Mouse (Mus musculus): Measurements from ENCODE around the gene Ftl1. TPM values are rescaled to one million over a fixed set of nuclear protein-coding genes. Genes with fewer than 3 reads are reported as not detected.

Gene Ftl1
- total RNA-seq, 2 experiments from 2014 or later, result 246 to 262 TPM

- intact Hi-C loops (cut with DNase I), result no loop called here
- no peak for DNase-seq
These were observed 44.0 kb downstream of the Ftl1 start for GRCm38 (mm10) chr7:45415636-45416035.

GRCm38 (mm10) chr7:45414740-45415224 lies 44.9 kb downstream of the Ftl1 start:
- no peak for DNase-seq
- intact Hi-C loops (cut with DNase I), result no loop called here

- no peak for DNase-seq
- intact Hi-C loops (cut with DNase I), result no loop called here
These were observed 45.6 kb downstream of the Ftl1 start for GRCm38 (mm10) chr7:45413864-45414739.

- intact Hi-C loops (cut with DNase I), result no loop called here
- peak; percentile 10 to 17 for DNase-seq
These were observed 46.4 kb downstream of the Ftl1 start, which contains the start of gene Ntf5 for GRCm38 (mm10) chr7:45413113-45413863. Ntf5 (plus strand) TSS chr7:45413695.

GRCm38 (mm10) chr7:45412421-45412820 lies 47.3 kb downstream of the Ftl1 start:
- intact Hi-C loops (cut with DNase I), result no loop called here
- no peak for DNase-seq

- intact Hi-C loops (cut with DNase I), result no loop called here
These were observed 50.1 kb downstream of the Ftl1 start for GRCm38 (mm10) chr7:45409497-45410163.

GRCm38 (mm10) chr7:45408949-45409348 lies 50.7 kb downstream of the Ftl1 start:
- intact Hi-C loops (cut with DNase I), result no loop called here
- DNase-seq, result no peak

More at GRCm38 (mm10) chr7:45409497-45410163, 50.1 kb downstream of the Ftl1 start:
- DNase-seq, result no peak

GRCm38 (mm10) chr7:45408351-45408750 lies 51.3 kb downstream of the Ftl1 start:
- no peak for DNase-seq
- intact Hi-C loops (cut with DNase I), result no loop called here

Small RNAs within 50 kb of the gene (microRNA-seq; reads per million reads assigned to microRNA genes)
- gene Gm22133 (ENCODE audit: borderline number of aligned reads in 2 of 2), result 0 to 0.67 reads per million in 2 experiments

Other genes with a start within 250 kb of the Ftl1 start
- gene Dkkl1, start 247.7 kb downstream of the Ftl1 start, total RNA-seq (2021), result not detected
- gene Tead2, start 244.1 kb downstream of the Ftl1 start, total RNA-seq (2021), result 10 to 100 TPM; 10.3 to 11.4 TPM
- 1 to 10 TPM; 2.8 to 4.4 TPM for gene Cd37, start 220.8 kb downstream of the Ftl1 start, total RNA-seq (2021)
- gene Slc6a16, start 218.8 kb downstream of the Ftl1 start, total RNA-seq (2021), result not detected
- gene Slc6a21, start 182.4 kb downstream of the Ftl1 start, total RNA-seq (2021), result not detected
- gene Trpm4, start 126.1 kb downstream of the Ftl1 start, total RNA-seq (2021), result 10 to 100 TPM; 24.6 to 27.4 TPM
- 100 to 1,000 TPM; 842 to 873 TPM for gene Hrc, start 124.6 kb downstream of the Ftl1 start, total RNA-seq (2021)
- not detected for gene Ppfia3, start 92.9 kb downstream of the Ftl1 start, total RNA-seq (2021)
- 1 to 10 TPM; 1.3 to 1.7 TPM for gene Lin7b, start 89.3 kb downstream of the Ftl1 start, total RNA-seq (2021)
- gene Snrnp70, start 64.1 kb downstream of the Ftl1 start, total RNA-seq (2021), result 10 to 100 TPM; 92.8 to 95.9 TPM
- 1 to 10 TPM; 4.5 to 5.8 TPM for gene Kcna7, start 54.2 kb downstream of the Ftl1 start, total RNA-seq (2021)
- under 1 TPM in 1 of 2 experiments, not detected in 1; 0.30 TPM for gene Ntf5, start 46.2 kb downstream of the Ftl1 start, total RNA-seq (2021)
- not detected for gene Lhb, start 39.1 kb downstream of the Ftl1 start, total RNA-seq (2021)
- gene Gys1, start 25.0 kb downstream of the Ftl1 start, total RNA-seq (2021), result 100 to 1,000 TPM in 1 of 2 experiments, 10 to 100 TPM in 1; 96.0 to 102 TPM
- 10 to 100 TPM; 22.5 to 23.7 TPM for gene Ruvbl2, start 21.8 kb downstream of the Ftl1 start, total RNA-seq (2021)
- gene Bax, start 7.0 kb upstream of the Ftl1 start, total RNA-seq (2021), result 10 to 100 TPM; 26.9 to 28.5 TPM
- gene Tulp2, start 22.0 kb upstream of the Ftl1 start, total RNA-seq (2021), result under 1 TPM in 1 of 2 experiments, not detected in 1; 0.16 TPM
- gene Gm45808, start 26.9 kb upstream of the Ftl1 start, total RNA-seq (2021), result 1 to 10 TPM; 5.4 to 5.8 TPM
- 1 to 10 TPM; 7.6 to 7.7 TPM for gene Dhdh, start 28.9 kb upstream of the Ftl1 start, total RNA-seq (2021)
- 100 to 1,000 TPM; 140 to 148 TPM for gene Nucb1, start 50.5 kb upstream of the Ftl1 start, total RNA-seq (2021)
- gene Ppp1r15a, start 66.4 kb upstream of the Ftl1 start, total RNA-seq (2021), result 10 to 100 TPM; 32.0 to 32.9 TPM
- 1 to 10 TPM; 2.7 to 3.2 TPM for gene Plekha4, start 66.4 kb upstream of the Ftl1 start, total RNA-seq (2021)
- under 1 TPM; 0.41 to 0.67 TPM for gene Hsd17b14, start 95.0 kb upstream of the Ftl1 start, total RNA-seq (2021)
- gene Bcat2, start 110.3 kb upstream of the Ftl1 start, total RNA-seq (2021), result 100 to 1,000 TPM; 232 to 235 TPM
- not detected for gene Fgf21, start 155.6 kb upstream of the Ftl1 start, total RNA-seq (2021)
- gene Fut1, start 157.4 kb upstream of the Ftl1 start, total RNA-seq (2021), result not detected
- gene Izumo1, start 161.9 kb upstream of the Ftl1 start, total RNA-seq (2021), result under 1 TPM in 1 of 2 experiments, not detected in 1; 0.30 TPM
- 10 to 100 TPM; 30.0 to 31.8 TPM for gene Rasip1, start 167.6 kb upstream of the Ftl1 start, total RNA-seq (2021)
- 1 to 10 TPM; 4.3 to 7.5 TPM for gene Mamstr, start 180.1 kb upstream of the Ftl1 start, total RNA-seq (2021)
- gene Fut2, start 206.5 kb upstream of the Ftl1 start, total RNA-seq (2021), result 1 to 10 TPM in 1 of 2 experiments, under 1 TPM in 1; 0.28 to 2.0 TPM
- gene Ntn5, start 224.1 kb upstream of the Ftl1 start, total RNA-seq (2021), result under 1 TPM in 1 of 2 experiments, not detected in 1; 0.22 TPM
- gene Sec1, start 234.5 kb upstream of the Ftl1 start, total RNA-seq (2021), result under 1 TPM in 1 of 2 experiments, not detected in 1; 0.22 TPM
- gene Car11, start 240.0 kb upstream of the Ftl1 start, total RNA-seq (2021), result 1 to 10 TPM; 6.2 to 6.7 TPM
- gene Dbp, start 245.2 kb upstream of the Ftl1 start, total RNA-seq (2021), result 100 to 1,000 TPM in 1 of 2 experiments, 10 to 100 TPM in 1; 44.4 to 158 TPM

Data from heart, postnatal 36 days (tissue).